Mouse (Mus musculus) lung, adult 2 months (tissue): ENCODE data around the gene Shc3.

Experiments
- CTCF ChIP-seq: fragments of 200-500 bp; IDR thresholded peaks from 2 replicates; pipeline ENCODE4 v1.5.1; 2011; ENCODE audit warnings: mild to moderate bottlenecking, low read length, control low read depth; ENCODE audit not compliant: insufficient read depth
- POLR2A ChIP-seq: fragments of 200-500 bp; IDR thresholded peaks from 2 replicates; pipeline ENCODE4 v1.6.1; 2011; ENCODE audit warnings: low read depth, mild to moderate bottlenecking, control low read depth, low read length, borderline replicate concordance; ENCODE audit errors: extremely low read depth

- no peak for TF ChIP-seq POLR2A
- no peak for TF ChIP-seq CTCF
These were observed 33.5 kb upstream of the Shc3 start for GRCm38 (mm10) chr13:51602764-51603163.
